Mouse (Mus musculus) lung, postnatal 0 days (tissue): ENCODE measurements at regions not wholly inside any gene's neighbourhood (a gene's known extent, or its start where the extent isn't known, plus 50 kb on each side); places are given as distances from the start of the nearest gene placed in this dataset.

ENCODE experiments used
- CTCF ChIP-seq: IDR thresholded peaks from 2 replicates; pipeline ENCODE4 v1.5.1; 2016; ENCODE audit warnings: antibody characterized with exemption, mild to moderate bottlenecking
- EP300 ChIP-seq: IDR thresholded peaks from 2 replicates; pipeline ENCODE4 v1.6.1; 2016; ENCODE audit warnings: antibody characterized with exemption, mild to moderate bottlenecking, control low read depth

GRCm38 (mm10) chr9:52244081-52244480 lies 75.7 kb upstream of the Zc3h12c start:
- TF ChIP-seq EP300 (no peak), CTCF (no peak)
